8 mouse cellular contexts compared by ENCODE assay signal in genomic region chr15:98165525-98165924, GRCm38 (mm10). TPM values are rescaled to one million over a fixed set of nuclear protein-coding genes. Genes with fewer than 3 reads are reported as not detected.
A peak's percentile ranks its signal among the peaks of the same experiment; 100 is the strongest.
DNase-seq lines count a peak whose midpoint lies in the region; ATAC-seq and TF ChIP-seq lines count a peak whose summit lies in the region.

TSS of gene Asb8 (minus strand) at chr15:98165625.

- no peak within 1 kb of the TSS for H3K27ac ChIP-seq in kidney, adult 2 months (ENCODE audit: insufficient read depth, low read depth, low read length)
- H3K27ac ChIP-seq in hindbrain, postnatal 0 days = no peak within 1 kb of the TSS
- no peak within 1 kb of the TSS for H3K27ac ChIP-seq in macrophage

- H3K27me3 ChIP-seq in kidney, adult 2 months (replicated peaks; ENCODE audit: control insufficient read depth, insufficient read depth, low read length) = 0 out of 2 replicates have a peak, but pooled peaks cover 4% of the 10 kb centered on the region
- H3K27me3 ChIP-seq in hindbrain, postnatal 0 days (ENCODE audit: insufficient read depth, low read length) = no peaks in the 10 kb centered on the region

- intact Hi-C loops in gastrocnemius, postnatal 14 days (cut with DNase I; ENCODE audit: low total_unique reads) = loop anchor here (5.0 kb wide), 1 partner anchor 93 kb away; no protein-coding TSS in a partner anchor

- no peak for ATAC-seq in hindbrain, postnatal 0 days
- no peak for ATAC-seq in frontal cortex, adult (ENCODE audit: low TSS enrichment)

- no peak for TF ChIP-seq POLR2A in kidney, adult 2 months (IDR thresholded peaks at IDR 0.05; ENCODE audit: low read depth, low read length)

- no peaks in the 10 kb centered on the region for H3K79me2 ChIP-seq in macrophage (ENCODE audit: inconsistent target)

- H3K4me2 ChIP-seq in hindbrain, postnatal 0 days (ENCODE audit: low read depth, low read length) = peak within 1 kb of the TSS; percentile 77

- TF ChIP-seq CTCF in kidney, adult 2 months (conservative IDR thresholded peaks at IDR 0.05; ENCODE audit: insufficient read depth, insufficient read length, low read depth, low read length) = no peak
- TF ChIP-seq CTCF in hindbrain, postnatal 0 days (IDR thresholded peaks at IDR 0.05; ENCODE audit: low read depth) = no peak

- DNase-seq in kidney, adult 2 months = no peak
- DNase-seq in kidney, postnatal 10 days = no peak
- no peak for DNase-seq in adrenal gland, postnatal 10 days
- no peak for DNase-seq in gastrocnemius, postnatal 14 days
- DNase-seq in hindbrain, postnatal 0 days (ENCODE audit: low spot score) = no peak
- DNase-seq in right cerebral cortex, postnatal 4 days = no peak

- no peaks in the 10 kb centered on the region for H3K9me3 ChIP-seq in hindbrain, postnatal 0 days (ENCODE audit: low read length)

- WGBS in kidney, adult 2 months = 92% methylated on average over 5 of the region's 5 CpGs
- 83% methylated on average over 5 of the region's 5 CpGs for WGBS in hindbrain, postnatal 0 days
- WGBS in macrophage (ENCODE audit: missing documents) = 81% methylated on average over 5 of the region's 5 CpGs

- no peaks in the 10 kb centered on the region for H3K36me3 ChIP-seq in kidney, adult 2 months (ENCODE audit: control insufficient read depth, insufficient read depth, low read length)
- no peaks in the 10 kb centered on the region for H3K36me3 ChIP-seq in hindbrain, postnatal 0 days (ENCODE audit: insufficient read depth, low read length)
- no peaks in the 10 kb centered on the region for H3K36me3 ChIP-seq in macrophage (ENCODE audit: inconsistent target)

- H3K4me1 ChIP-seq in kidney, adult 2 months (ENCODE audit: control insufficient read depth, insufficient read depth, low read length) = no peaks in the 10 kb centered on the region; the same call in 1 of the 2 replicates
- H3K4me1 ChIP-seq in hindbrain, postnatal 0 days (ENCODE audit: insufficient read depth, low read length) = peaks cover under 1% of the 10 kb centered on the region; the same call in 1 of the 2 replicates

- no peak within 1 kb of the TSS for H3K4me3 ChIP-seq in kidney, adult 2 months (ENCODE audit: insufficient read depth, low read depth, low read length)
- no peak within 1 kb of the TSS for H3K4me3 ChIP-seq in hindbrain, postnatal 0 days (ENCODE audit: low read length)
- no peak within 1 kb of the TSS for H3K4me3 ChIP-seq in macrophage (ENCODE audit: inconsistent target)

- H3K9ac ChIP-seq in hindbrain, postnatal 0 days (replicated peaks; ENCODE audit: low read length) = no peak within 1 kb of the TSS

RNA-seq across cellular contexts. Expression of gene Asb8, which starts in this region (rescaled TPM):
- 46.8 and 52.5 TPM in 2 replicates for polyA plus RNA-seq in kidney, adult 2 months (2012; rRNA removed)
- 10 to 100 TPM; 43.2 to 54.1 TPM for total RNA-seq in adrenal gland, postnatal 10 days (2021)
- 100 to 1,000 TPM; 146 to 157 TPM for total RNA-seq in gastrocnemius, postnatal 14 days (2021)
- total RNA-seq in hindbrain, postnatal 0 days (2014; rRNA removed) = 53.3 and 71.5 TPM in 2 replicates
- polyA plus RNA-seq in hindbrain, postnatal 0 days (2015; fragmentation: Nextera tagmentation; extraction: Ambion mirVana) = 52.3 and 55.9 TPM in 2 replicates
- total RNA-seq in macrophage (2018; cell fraction: chromatin; rRNA removed) = 10 to 100 TPM in 12 of 26 experiments, 1 to 10 TPM in 14; 1.1 to 19.4 (median 9.7) TPM
- total RNA-seq in macrophage (2018; cell fraction: cytosol; rRNA removed) = 10 to 100 TPM; 15.9 to 40.7 (median 33.0) TPM
- 10 to 100 TPM in 21 of 26 experiments, 1 to 10 TPM in 5; 7.1 to 29.1 (median 15.3) TPM for total RNA-seq in macrophage (2018; cell fraction: nucleus; rRNA removed)
- 26.1 to 34.8 TPM (median 30.3 TPM) in 3 replicates for polyA plus RNA-seq in macrophage (2018)
